Mouse (Mus musculus): ENCODE data around the gene Zfp263. TPM values are rescaled to one million over a fixed set of nuclear protein-coding genes. Genes with fewer than 3 reads are reported as not detected.

Zfp263 gene
- polyA plus RNA-seq, 1 experiment from 2014 or later, result 40.6 TPM

DNA sequence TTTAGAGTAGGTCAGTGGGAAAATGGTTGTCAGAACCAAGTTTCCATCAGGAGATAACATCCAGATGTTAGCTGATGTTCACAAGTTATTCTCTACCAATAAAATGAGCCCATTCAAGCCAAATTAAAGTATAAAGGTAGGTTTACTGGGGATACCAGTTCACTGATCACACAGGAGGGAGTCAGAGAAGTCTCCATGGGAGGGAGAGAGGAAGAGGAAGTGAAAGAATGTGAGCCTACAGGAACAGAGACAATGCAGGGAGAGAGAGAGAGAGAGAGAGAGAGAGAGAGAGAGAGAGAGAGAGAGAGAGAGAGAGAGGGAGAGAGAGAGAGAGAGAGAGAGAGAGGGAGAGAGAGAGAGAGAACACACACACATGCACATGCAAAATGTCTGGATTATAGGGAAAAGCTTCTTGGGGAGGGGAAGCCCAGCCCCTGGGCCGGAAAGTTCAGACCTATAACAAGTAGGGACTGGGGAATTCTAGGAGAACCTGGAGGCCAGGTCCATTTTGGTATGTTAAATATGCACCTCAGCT lies 10.6 kb upstream of the Zfp263 start:
- WGBS, result 64% methylated on average over 1 of the region's 1 CpGs
- Histone ChIP-seq H3K27ac (ENCODE audit: low read depth, low read length) (no peak overlapping the region), H3K9ac (ENCODE audit: low read depth, low read length) (no peak overlapping the region), H3K36me3 (ENCODE audit: control insufficient read depth, insufficient read depth, low read length) (no peaks in the 10 kb centered on the region), H3K4me1 (ENCODE audit: control insufficient read depth, insufficient read depth, low read depth, low read length) (no peaks in the 10 kb centered on the region), H3K27me3 (replicated peaks; ENCODE audit: control insufficient read depth, insufficient read depth, low read length) (no peaks in the 10 kb centered on the region; the same call in 1 of the 2 replicates), H3K4me2 (ENCODE audit: low read length) (no peak overlapping the region), H3K9me3 (ENCODE audit: control insufficient read depth, low read length) (no peaks in the 10 kb centered on the region), H3K4me3 (ENCODE audit: low read length) (no peak overlapping the region)
- ATAC-seq, result no peak

GRCm38 (mm10) chr16:3742466-3742865 lies 1.4 kb upstream of the Zfp263 start:
- H3K4me2 ChIP-seq (ENCODE audit: low read length), result no peak overlapping the region
- no peak for ATAC-seq
- no peak overlapping the region; the same call in 1 of the 2 replicates for H3K27ac ChIP-seq (ENCODE audit: low read depth, low read length)
- no peak overlapping the region for H3K4me3 ChIP-seq (ENCODE audit: low read length)
- no peaks in the 10 kb centered on the region for H3K9me3 ChIP-seq (ENCODE audit: control insufficient read depth, low read length)
- H3K36me3 ChIP-seq (ENCODE audit: control insufficient read depth, insufficient read depth, low read length), result peaks cover 14% of the 10 kb centered on the region
- WGBS, result 98% methylated on average over 6 of the region's 6 CpGs
- peaks cover 21% of the 10 kb centered on the region for H3K4me1 ChIP-seq (ENCODE audit: control insufficient read depth, insufficient read depth, low read depth, low read length)
- no peak overlapping the region for H3K9ac ChIP-seq (ENCODE audit: low read depth, low read length)
- no peaks in the 10 kb centered on the region for H3K27me3 ChIP-seq (replicated peaks; ENCODE audit: control insufficient read depth, insufficient read depth, low read length)

DNA sequence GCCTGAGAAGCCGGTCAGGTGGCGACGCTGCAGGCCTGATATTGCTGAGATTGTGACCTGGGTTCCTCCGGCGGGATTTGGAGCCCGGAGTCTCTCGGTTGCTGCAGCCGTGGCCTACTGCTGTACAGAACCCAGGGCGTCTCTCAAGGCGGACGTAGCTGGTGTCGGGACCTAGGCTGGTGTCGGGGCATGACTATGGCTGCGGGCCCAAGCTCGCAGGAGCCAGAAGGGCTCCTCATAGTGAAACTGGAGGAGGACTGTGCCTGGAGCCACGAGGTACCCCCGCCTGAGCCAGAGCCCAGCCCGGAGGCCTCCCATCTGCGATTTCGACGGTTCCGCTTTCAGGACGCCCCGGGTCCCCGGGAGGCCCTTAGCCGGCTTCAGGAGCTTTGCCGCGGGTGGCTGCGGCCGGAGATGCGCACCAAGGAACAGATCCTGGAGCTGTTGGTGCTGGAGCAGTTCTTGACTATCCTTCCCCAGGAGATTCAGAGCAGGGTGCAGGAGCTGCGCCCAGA lies 350 bp downstream of the Zfp263 start:
- Histone ChIP-seq H3K27ac (ENCODE audit: low read depth, low read length) (peak overlapping the region; percentile 83), H3K4me3 (ENCODE audit: low read length) (peak overlapping the region; percentile 77), H3K36me3 (ENCODE audit: control insufficient read depth, insufficient read depth, low read length) (peaks cover 29% of the 10 kb centered on the region), H3K9ac (ENCODE audit: low read depth, low read length) (peak overlapping the region; percentile 90), H3K9me3 (ENCODE audit: control insufficient read depth, low read length) (peaks cover 9% of the 10 kb centered on the region), H3K4me2 (ENCODE audit: low read length) (peak overlapping the region; percentile 99), H3K4me1 (ENCODE audit: control insufficient read depth, insufficient read depth, low read depth, low read length) (peaks cover 21% of the 10 kb centered on the region), H3K27me3 (replicated peaks; ENCODE audit: control insufficient read depth, insufficient read depth, low read length) (no peaks in the 10 kb centered on the region)
- no peak for ATAC-seq
- WGBS, result under 1% methylated on average over 32 of the region's 32 CpGs

DNA sequence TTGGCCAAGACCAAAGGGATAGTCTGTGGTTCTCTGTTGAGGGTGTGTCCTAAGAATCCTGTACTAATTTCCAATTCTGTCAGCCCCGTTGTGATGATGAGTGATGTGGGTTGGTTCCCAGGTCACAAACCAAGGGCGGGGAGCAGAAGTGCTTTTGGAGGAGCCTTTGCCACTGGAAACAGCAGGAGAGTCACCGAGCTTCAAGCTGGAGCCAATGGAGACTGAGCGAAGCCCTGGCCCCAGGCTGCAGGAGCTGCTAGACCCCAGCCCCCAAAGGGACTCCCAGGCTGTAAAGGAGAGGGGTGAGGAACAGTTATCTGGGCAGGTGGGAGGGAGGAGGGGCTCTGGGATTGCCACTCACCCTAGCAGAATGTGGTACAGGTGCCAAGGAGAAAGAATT lies 1.8 kb downstream of the Zfp263 start:
- Histone ChIP-seq H3K9me3 (ENCODE audit: control insufficient read depth, low read length) (peaks cover 21% of the 10 kb centered on the region), H3K4me1 (ENCODE audit: control insufficient read depth, insufficient read depth, low read depth, low read length) (peaks cover 21% of the 10 kb centered on the region), H3K36me3 (ENCODE audit: control insufficient read depth, insufficient read depth, low read length) (peaks cover 43% of the 10 kb centered on the region), H3K27me3 (replicated peaks; ENCODE audit: control insufficient read depth, insufficient read depth, low read length) (no peaks in the 10 kb centered on the region), H3K4me3 (ENCODE audit: low read length) (peak overlapping the region; percentile 77; the same call in 1 of the 2 replicates), H3K9ac (ENCODE audit: low read depth, low read length) (no peak overlapping the region), H3K27ac (ENCODE audit: low read depth, low read length) (no peak overlapping the region), H3K4me2 (ENCODE audit: low read length) (peak overlapping the region; percentile 99)
- WGBS, result 88% methylated on average over 4 of the region's 4 CpGs
- no peak for ATAC-seq

DNA sequence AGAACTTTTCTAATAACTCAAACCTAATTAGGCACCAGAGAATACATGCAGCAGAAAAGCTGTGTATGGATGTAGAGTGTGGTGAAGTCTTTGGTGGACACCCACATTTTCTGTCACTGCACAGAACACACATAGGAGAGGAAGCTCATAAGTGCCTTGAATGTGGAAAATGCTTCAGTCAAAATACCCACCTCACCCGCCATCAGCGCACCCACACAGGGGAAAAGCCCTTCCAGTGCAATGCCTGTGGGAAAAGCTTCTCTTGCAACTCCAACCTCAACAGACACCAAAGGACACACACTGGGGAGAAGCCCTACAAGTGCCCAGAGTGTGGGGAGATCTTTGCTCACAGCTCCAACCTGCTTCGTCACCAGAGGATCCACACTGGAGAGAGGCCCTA lies 5.1 kb downstream of the Zfp263 start:
- Histone ChIP-seq H3K4me3 (ENCODE audit: low read length) (no peak overlapping the region), H3K9ac (ENCODE audit: low read depth, low read length) (no peak overlapping the region), H3K36me3 (ENCODE audit: control insufficient read depth, insufficient read depth, low read length) (peaks cover 62% of the 10 kb centered on the region), H3K4me2 (ENCODE audit: low read length) (no peak overlapping the region), H3K27ac (ENCODE audit: low read depth, low read length) (no peak overlapping the region), H3K27me3 (replicated peaks; ENCODE audit: control insufficient read depth, insufficient read depth, low read length) (no peaks in the 10 kb centered on the region), H3K4me1 (ENCODE audit: control insufficient read depth, insufficient read depth, low read depth, low read length) (peaks cover 17% of the 10 kb centered on the region), H3K9me3 (ENCODE audit: control insufficient read depth, low read length) (peaks cover 28% of the 10 kb centered on the region)
- no peak for ATAC-seq
- 100% methylated on average over 3 of the region's 3 CpGs for WGBS

DNA sequence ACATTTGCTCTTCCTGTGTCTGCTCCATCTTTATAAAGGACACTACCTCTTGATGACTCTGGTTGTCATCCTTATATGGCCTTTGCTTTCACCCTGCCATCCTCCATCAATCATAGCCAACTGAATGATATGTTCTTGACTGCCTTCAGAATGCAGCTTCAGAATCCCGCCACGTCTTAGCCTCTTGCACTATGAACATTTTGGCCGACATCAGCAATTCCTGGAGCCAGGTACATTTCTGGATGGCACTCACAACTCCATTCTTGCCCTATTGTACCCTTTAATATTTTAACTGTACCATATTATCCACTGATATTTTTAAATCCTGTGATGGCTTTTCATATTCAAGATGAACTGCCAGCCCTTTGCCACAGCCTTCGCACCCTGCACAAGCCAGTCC lies 27.7 kb downstream of the Zfp263 start:
- ATAC-seq, result no peak
- 97% methylated on average over 4 of the region's 4 CpGs for WGBS

GRCm38 (mm10) chr16:3776365-3776764 lies 32.5 kb downstream of the Zfp263 start:
- no peak overlapping the region for H3K4me3 ChIP-seq (ENCODE audit: low read length)
- 86% methylated on average over 3 of the region's 3 CpGs for WGBS
- no peaks in the 10 kb centered on the region for H3K27me3 ChIP-seq (replicated peaks; ENCODE audit: control insufficient read depth, insufficient read depth, low read length)
- H3K27ac ChIP-seq (ENCODE audit: low read depth, low read length), result no peak overlapping the region
- no peaks in the 10 kb centered on the region for H3K9me3 ChIP-seq (ENCODE audit: control insufficient read depth, low read length)
- 0 out of 2 replicates have a peak, but pooled peaks cover 2% of the 10 kb centered on the region for H3K36me3 ChIP-seq (ENCODE audit: control insufficient read depth, insufficient read depth, low read length)
- no peaks in the 10 kb centered on the region for H3K4me1 ChIP-seq (ENCODE audit: control insufficient read depth, insufficient read depth, low read depth, low read length)
- ATAC-seq, result no peak
- H3K9ac ChIP-seq (ENCODE audit: low read depth, low read length), result no peak overlapping the region
- no peak overlapping the region for H3K4me2 ChIP-seq (ENCODE audit: low read length)

More for the DNA sequence above, 27.7 kb downstream of the Zfp263 start:
- Histone ChIP-seq H3K27ac (ENCODE audit: low read depth, low read length) (no peak overlapping the region), H3K4me1 (ENCODE audit: control insufficient read depth, insufficient read depth, low read depth, low read length) (no peaks in the 10 kb centered on the region), H3K4me3 (ENCODE audit: low read length) (no peak overlapping the region), H3K27me3 (replicated peaks; ENCODE audit: control insufficient read depth, insufficient read depth, low read length) (no peaks in the 10 kb centered on the region), H3K4me2 (ENCODE audit: low read length) (no peak overlapping the region), H3K9ac (ENCODE audit: low read depth, low read length) (no peak overlapping the region), H3K9me3 (ENCODE audit: control insufficient read depth, low read length) (no peaks in the 10 kb centered on the region), H3K36me3 (ENCODE audit: control insufficient read depth, insufficient read depth, low read length) (0 out of 2 replicates have a peak, but pooled peaks cover 2% of the 10 kb centered on the region)

- Histone ChIP-seq H3K9me3 (ENCODE audit: control insufficient read depth, low read length) (no peaks in the 10 kb centered on the region), H3K36me3 (ENCODE audit: control insufficient read depth, insufficient read depth, low read length) (no peaks in the 10 kb centered on the region), H3K4me3 (ENCODE audit: low read length) (no peak overlapping the region), H3K4me1 (ENCODE audit: control insufficient read depth, insufficient read depth, low read depth, low read length) (no peaks in the 10 kb centered on the region), H3K4me2 (ENCODE audit: low read length) (no peak overlapping the region), H3K27ac (ENCODE audit: low read depth, low read length) (no peak overlapping the region), H3K27me3 (replicated peaks; ENCODE audit: control insufficient read depth, insufficient read depth, low read length) (no peaks in the 10 kb centered on the region), H3K9ac (ENCODE audit: low read depth, low read length) (no peak overlapping the region)
- no peak for ATAC-seq
- 73% methylated on average over 3 of the region's 3 CpGs for WGBS
Measured at GRCm38 (mm10) chr16:3777986-3778385, 34.1 kb downstream of the Zfp263 start.

DNA sequence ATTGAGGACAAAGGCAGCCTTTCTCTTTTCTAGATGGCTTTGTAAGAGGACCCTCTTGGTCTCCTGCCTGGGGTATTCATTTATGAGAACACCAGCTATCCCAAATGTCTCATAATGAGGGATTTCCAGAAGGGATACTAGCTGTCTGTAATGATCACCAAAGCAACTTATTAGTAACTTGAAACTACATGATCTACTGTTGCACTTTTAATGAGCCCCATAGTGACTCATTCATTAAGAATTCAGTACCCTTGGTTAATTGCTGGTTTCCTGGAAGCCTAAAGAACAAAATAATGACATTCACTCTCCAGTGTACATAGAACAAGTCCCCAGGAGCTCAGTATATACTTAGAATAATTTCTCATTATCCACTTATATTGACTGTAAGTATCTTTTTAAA lies 37.3 kb downstream of the Zfp263 start:
- H3K27ac ChIP-seq (ENCODE audit: low read depth, low read length), result no peak overlapping the region
- ATAC-seq, result no peak
- no peaks in the 10 kb centered on the region for H3K36me3 ChIP-seq (ENCODE audit: control insufficient read depth, insufficient read depth, low read length)
- no peaks in the 10 kb centered on the region for H3K27me3 ChIP-seq (replicated peaks; ENCODE audit: control insufficient read depth, insufficient read depth, low read length)
- H3K4me1 ChIP-seq (ENCODE audit: control insufficient read depth, insufficient read depth, low read depth, low read length), result no peaks in the 10 kb centered on the region
- H3K9ac ChIP-seq (ENCODE audit: low read depth, low read length), result no peak overlapping the region
- H3K4me2 ChIP-seq (ENCODE audit: low read length), result no peak overlapping the region
- no peaks in the 10 kb centered on the region for H3K9me3 ChIP-seq (ENCODE audit: control insufficient read depth, low read length)
- no peak overlapping the region for H3K4me3 ChIP-seq (ENCODE audit: low read length)

Measured in hindbrain, embryonic 16.5 days (tissue).